Mouse (Mus musculus): ENCODE data around the gene Tpi1. TPM values are rescaled to one million over a fixed set of nuclear protein-coding genes. Genes with fewer than 3 reads are reported as not detected.
"Not testable (repeated sequence)": the region's sequence is repeated elsewhere in the genome, so short reads cannot be mapped to it uniquely, and the experiment has no call there.

The Tpi1 gene
- polyA plus RNA-seq, 1 experiment from 2014 or later, result 592 TPM

- Histone ChIP-seq H3K27ac (peak overlapping the region; percentile 88), H3K27me3 (no peaks in the 10 kb centered on the region), H3K9me3 (no peaks in the 10 kb centered on the region), H3K9ac (peak overlapping the region; percentile 83), H3K4me3 (replicated peaks) (peak overlapping the region; percentile 73), H3K4me2 (peak overlapping the region; percentile 88), H3K4me1 (peaks cover 54% of the 10 kb centered on the region), H3K36me3 (replicated peaks) (peaks cover 60% of the 10 kb centered on the region)
- WGBS, result under 1% methylated on average over 18 of the region's 18 CpGs
- peak; percentile 70 for ATAC-seq (ENCODE audit: low FRiP score)
Measured at GRCm38 (mm10) chr6:124813496-124813895, 600 bp downstream of the Tpi1 start.

- Histone ChIP-seq H3K27me3 (no peaks in the 10 kb centered on the region), H3K4me1 (peaks cover 60% of the 10 kb centered on the region), H3K9me3 (no peaks in the 10 kb centered on the region), H3K36me3 (replicated peaks) (peaks cover 53% of the 10 kb centered on the region), H3K4me2 (peak overlapping the region; percentile 88), H3K4me3 (replicated peaks) (peak overlapping the region; percentile 73), H3K9ac (peak overlapping the region; percentile 83), H3K27ac (peak overlapping the region; percentile 88)
- 21% methylated on average over 9 of the region's 9 CpGs for WGBS
- no peak for ATAC-seq (ENCODE audit: low FRiP score)
Measured at GRCm38 (mm10) chr6:124812848-124813247, 1.2 kb downstream of the Tpi1 start.

- no peaks in the 10 kb centered on the region for H3K9me3 ChIP-seq
- peaks cover 44% of the 10 kb centered on the region for H3K36me3 ChIP-seq (replicated peaks)
- 85% methylated on average over 24 of the region's 24 CpGs for whole genome bisulfite sequencing
- H3K9ac ChIP-seq, result peak overlapping the region; percentile 83
- peaks cover 60% of the 10 kb centered on the region for H3K4me1 ChIP-seq
- ATAC-seq (ENCODE audit: low FRiP score), result no peak
- 0 out of 2 replicates have a peak overlapping the region, but pooled peaks have one; percentile 88 for H3K27ac ChIP-seq
- H3K4me2 ChIP-seq, result peak overlapping the region; percentile 88
- H3K4me3 ChIP-seq (replicated peaks), result peak overlapping the region; percentile 73
- H3K27me3 ChIP-seq, result no peaks in the 10 kb centered on the region
Measured at GRCm38 (mm10) chr6:124811701-124812560, 2.2 kb downstream of the Tpi1 start.

GRCm38 (mm10) chr6:124811403-124811665 lies 2.8 kb downstream of the Tpi1 start:
- Histone ChIP-seq H3K4me1 (peaks cover 62% of the 10 kb centered on the region), H3K9ac (no peak overlapping the region)
- WGBS, result 90% methylated on average over 4 of the region's 4 CpGs

GRCm38 (mm10) chr6:124810566-124811402 lies 3.3 kb downstream of the Tpi1 start:
- not testable (repeated sequence) for H3K4me2 ChIP-seq; H3K4me3 ChIP-seq (replicated peaks); H3K27me3 ChIP-seq; ATAC-seq (ENCODE audit: low FRiP score); H3K9me3 ChIP-seq; H3K27ac ChIP-seq; H3K9ac ChIP-seq
- 85% methylated on average over 11 of the region's 11 CpGs for WGBS
- Histone ChIP-seq H3K36me3 (replicated peaks) (peaks cover 33% of the 10 kb centered on the region), H3K4me1 (peaks cover 67% of the 10 kb centered on the region)

More at GRCm38 (mm10) chr6:124811403-124811665, 2.8 kb downstream of the Tpi1 start:
- Histone ChIP-seq H3K9me3 (no peaks in the 10 kb centered on the region), H3K4me2 (no peak overlapping the region), H3K27ac (no peak overlapping the region), H3K27me3 (no peaks in the 10 kb centered on the region), H3K36me3 (replicated peaks) (peaks cover 38% of the 10 kb centered on the region), H3K4me3 (replicated peaks) (no peak overlapping the region)
- ATAC-seq (ENCODE audit: low FRiP score), result no peak

GRCm38 (mm10) chr6:124809775-124810538 lies 4.1 kb downstream of the Tpi1 start:
- peaks cover 25% of the 10 kb centered on the region for H3K36me3 ChIP-seq (replicated peaks)
- no peak for ATAC-seq (ENCODE audit: low FRiP score)
- H3K27ac ChIP-seq, result peak overlapping the region; percentile 85
- WGBS, result 43% methylated on average over 14 of the region's 14 CpGs
- peak overlapping the region; percentile 97 for H3K4me2 ChIP-seq
- H3K9ac ChIP-seq, result peak overlapping the region; percentile 71
- no peaks in the 10 kb centered on the region for H3K9me3 ChIP-seq
- H3K4me3 ChIP-seq (replicated peaks), result peak overlapping the region; percentile 54
- H3K4me1 ChIP-seq, result peaks cover 69% of the 10 kb centered on the region
- no peaks in the 10 kb centered on the region for H3K27me3 ChIP-seq

- peak overlapping the region; percentile 54 for H3K4me3 ChIP-seq (replicated peaks)
- H3K36me3 ChIP-seq (replicated peaks), result peaks cover 25% of the 10 kb centered on the region
- peak; percentile 11; the same call in 1 of the 2 replicates for ATAC-seq (ENCODE audit: low FRiP score)
- H3K9ac ChIP-seq, result peak overlapping the region; percentile 71
- H3K27me3 ChIP-seq, result no peaks in the 10 kb centered on the region
- H3K27ac ChIP-seq, result peak overlapping the region; percentile 85
- H3K4me1 ChIP-seq, result peaks cover 61% of the 10 kb centered on the region
- H3K9me3 ChIP-seq, result no peaks in the 10 kb centered on the region
- peak overlapping the region; percentile 97 for H3K4me2 ChIP-seq
- WGBS, result under 1% methylated on average over 35 of the region's 35 CpGs
Measured at GRCm38 (mm10) chr6:124809052-124809774, 4.9 kb downstream of the Tpi1 start.

GRCm38 (mm10) chr6:124808358-124809012 lies 5.6 kb downstream of the Tpi1 start, which contains the start of gene Spsb2:
Spsb2 (plus strand) TSS chr6:124808661.
- Histone ChIP-seq H3K4me2 (peak within 1 kb of the TSS; percentile 97), H3K9me3 (no peaks in the 10 kb centered on the region), H3K4me1 (peaks cover 60% of the 10 kb centered on the region), H3K4me3 (replicated peaks) (peak within 1 kb of the TSS; percentile 54), H3K27ac (peak within 1 kb of the TSS; percentile 85), H3K9ac (peak within 1 kb of the TSS; percentile 71), H3K36me3 (replicated peaks) (peaks cover 25% of the 10 kb centered on the region), H3K27me3 (no peaks in the 10 kb centered on the region)
- 4% methylated on average over 29 of the region's 29 CpGs for WGBS
- ATAC-seq (ENCODE audit: low FRiP score), result peak; percentile 51

- Histone ChIP-seq H3K27ac (peak overlapping the region; percentile 85), H3K4me1 (peaks cover 56% of the 10 kb centered on the region), H3K4me3 (replicated peaks) (peak overlapping the region; percentile 54), H3K27me3 (no peaks in the 10 kb centered on the region), H3K9ac (peak overlapping the region; percentile 71; the same call in 1 of the 2 replicates), H3K9me3 (no peaks in the 10 kb centered on the region), H3K4me2 (peak overlapping the region; percentile 97), H3K36me3 (replicated peaks) (peaks cover 25% of the 10 kb centered on the region)
- ATAC-seq (ENCODE audit: low FRiP score), result no peak
- 90% methylated on average over 6 of the region's 6 CpGs for WGBS
Measured at GRCm38 (mm10) chr6:124807986-124808357, 6.1 kb downstream of the Tpi1 start.

- Histone ChIP-seq H3K4me1 (peaks cover 49% of the 10 kb centered on the region), H3K4me3 (replicated peaks) (no peak overlapping the region), H3K4me2 (no peak overlapping the region), H3K27me3 (no peaks in the 10 kb centered on the region), H3K9me3 (no peaks in the 10 kb centered on the region), H3K27ac (0 out of 2 replicates have a peak overlapping the region, but pooled peaks have one; percentile 2), H3K9ac (no peak overlapping the region), H3K36me3 (replicated peaks) (peaks cover 22% of the 10 kb centered on the region)
- ATAC-seq (ENCODE audit: low FRiP score), result no peak
- WGBS, result 87% methylated on average over 4 of the region's 4 CpGs
Measured at GRCm38 (mm10) chr6:124807366-124807765, 6.7 kb downstream of the Tpi1 start.

Measured in forebrain, embryonic 12.5 days (tissue).